Mouse (Mus musculus) ES-Bruce4 (cell line): ENCODE results near the gene Gm7271. TPM values are rescaled to one million over a fixed set of nuclear protein-coding genes. Genes with fewer than 3 reads are reported as not detected.

Experiments
- H3K27ac ChIP-seq: 2 replicates; pipeline ENCODE4 v1.5.1; 2012; ENCODE audit warnings: low read length, inconsistent platforms; ENCODE audit not compliant: insufficient read depth
- H3K27me3 ChIP-seq: 2 replicates; pipeline ENCODE4 v1.6.1; 2012; ENCODE audit warnings: mild to moderate bottlenecking, low read length, inconsistent platforms; ENCODE audit not compliant: control insufficient read depth, poor library complexity, insufficient read depth, severe bottlenecking
- H3K36me3 ChIP-seq: 2 replicates; pipeline ENCODE4 v1.6.1; 2012; ENCODE audit warnings: inconsistent platforms, mild to moderate bottlenecking, low read length, moderate library complexity; ENCODE audit not compliant: control insufficient read depth, poor library complexity, insufficient read depth, severe bottlenecking
- H3K4me1 ChIP-seq: one replicate; pipeline ENCODE4 v1.8.1; 2011; ENCODE audit warnings: low read length; ENCODE audit not compliant: control insufficient read depth, insufficient read depth
- H3K4me3 ChIP-seq: 2 replicates; pipeline ENCODE4 v1.5.1; 2011; ENCODE audit warnings: low read depth, mild to moderate bottlenecking, low read length
- H3K9ac ChIP-seq: 2 replicates; pipeline ENCODE4 v1.6.1; 2012; ENCODE audit warnings: low read depth, mild to moderate bottlenecking, inconsistent platforms; ENCODE audit not compliant: poor library complexity, severe bottlenecking
- H3K9me3 ChIP-seq: replicated peaks from 2 replicates; pipeline ENCODE4 v1.6.1; 2012; ENCODE audit warnings: mild to moderate bottlenecking, low read length, inconsistent platforms; ENCODE audit not compliant: control insufficient read depth, poor library complexity, insufficient read depth, severe bottlenecking
- CTCF ChIP-seq: IDR thresholded peaks from one replicate; pipeline ENCODE4 v1.8.1; 2011; ENCODE audit warnings: low read depth, low read length
- EP300 ChIP-seq: IDR thresholded peaks from 2 replicates; pipeline ENCODE4 v1.6.1; 2011; ENCODE audit warnings: low read depth, low read length; ENCODE audit not compliant: insufficient read depth
- POLR2A ChIP-seq: IDR thresholded peaks from one replicate; pipeline ENCODE4 v1.8.1; 2011; ENCODE audit warnings: low read length; ENCODE audit not compliant: insufficient read depth
- polyA plus RNA-seq: library from polyadenylated mRNA; stranded (reverse); fragments of >200 nt; gene quantifications from 2 replicates; pipeline ENCODE4 v1.2.4, GENCODE M21; 2011; ENCODE audit warnings: low read depth; ENCODE audit not compliant: missing spikeins, insufficient read depth, insufficient read length

Gene Gm7271
- polyA plus RNA-seq = not detected in 2 replicates

DNA sequence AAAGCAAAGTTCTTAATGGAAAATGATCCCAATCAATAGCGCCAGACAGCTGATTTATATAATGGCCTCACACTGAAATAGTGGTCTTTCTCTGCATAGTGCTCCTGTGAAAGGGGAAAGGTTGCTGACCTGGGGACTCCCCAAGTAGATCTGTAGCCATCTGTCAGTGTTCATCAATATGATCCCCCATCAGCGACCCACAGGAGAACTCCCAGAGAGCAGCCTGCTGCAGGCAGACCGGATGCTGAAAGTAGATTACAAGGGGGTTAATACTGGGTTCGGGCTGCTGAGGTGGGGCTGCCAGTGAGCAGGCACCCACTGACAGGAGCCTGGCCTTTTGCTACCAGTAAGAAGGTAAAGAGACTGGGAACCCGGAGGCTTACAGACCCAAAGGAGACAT lies at the start of gene Gm7271:
TSS of gene Gm7271 (plus strand) at position 230 of the 400 bp plus-strand sequence.
- Histone ChIP-seq H3K27ac (no peak within 1 kb of the TSS), H3K4me1 (no peaks in the 10 kb centered on the region), H3K27me3 (no peaks in the 10 kb centered on the region), H3K9ac (no peak within 1 kb of the TSS), H3K4me3 (no peak within 1 kb of the TSS), H3K9me3 (no peaks in the 10 kb centered on the region), H3K36me3 (no peaks in the 10 kb centered on the region)
- TF ChIP-seq POLR2A (no peak), CTCF (no peak), EP300 (no peak)

- no peak for TF ChIP-seq EP300
- no peak for TF ChIP-seq POLR2A
- TF ChIP-seq CTCF = no peak
- no peak overlapping the region for H3K4me3 ChIP-seq
- no peaks in the 10 kb centered on the region for H3K36me3 ChIP-seq
- H3K27ac ChIP-seq = no peak overlapping the region
- H3K4me1 ChIP-seq = no peaks in the 10 kb centered on the region
- H3K9ac ChIP-seq = no peak overlapping the region
- no peaks in the 10 kb centered on the region for H3K9me3 ChIP-seq
- H3K27me3 ChIP-seq = no peaks in the 10 kb centered on the region
Measured at GRCm38 (mm10) chr5:76437100-76437499, 46.7 kb upstream of the Gm7271 start.

GRCm38 (mm10) chr5:76437696-76438095 lies 46.1 kb upstream of the Gm7271 start:
- Histone ChIP-seq H3K4me1 (no peaks in the 10 kb centered on the region), H3K27ac (no peak overlapping the region), H3K9me3 (no peaks in the 10 kb centered on the region), H3K36me3 (no peaks in the 10 kb centered on the region), H3K4me3 (no peak overlapping the region), H3K9ac (no peak overlapping the region), H3K27me3 (no peaks in the 10 kb centered on the region)
- TF ChIP-seq CTCF (no peak), EP300 (no peak), POLR2A (no peak)

GRCm38 (mm10) chr5:76441431-76441830 lies 42.4 kb upstream of the Gm7271 start:
- Histone ChIP-seq H3K36me3 (no peaks in the 10 kb centered on the region), H3K9me3 (no peaks in the 10 kb centered on the region), H3K4me1 (no peaks in the 10 kb centered on the region), H3K27ac (no peak overlapping the region), H3K27me3 (no peaks in the 10 kb centered on the region), H3K9ac (no peak overlapping the region), H3K4me3 (no peak overlapping the region)
- TF ChIP-seq CTCF = no peak
- TF ChIP-seq POLR2A = no peak
- TF ChIP-seq EP300 = no peak

DNA sequence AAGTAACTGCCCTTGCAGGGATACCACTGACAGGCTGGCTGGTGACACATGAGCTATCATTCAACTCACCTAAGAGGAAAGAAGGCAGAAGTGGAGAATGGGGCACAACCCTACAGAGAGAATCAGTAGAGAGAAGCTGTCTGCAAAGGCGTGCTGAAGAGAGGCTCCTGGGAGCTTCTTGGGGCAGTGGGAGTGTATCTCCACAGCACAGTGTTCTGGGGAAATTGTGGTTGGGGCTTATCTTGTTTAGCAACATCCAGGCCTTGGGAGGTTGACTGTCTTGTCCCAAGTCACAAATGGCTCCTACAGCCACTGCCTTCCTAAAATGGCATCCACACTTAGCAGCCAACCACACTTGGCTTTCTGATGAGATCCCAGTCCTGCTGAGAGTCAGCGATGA lies 8.9 kb upstream of the Gm7271 start:
- no peaks in the 10 kb centered on the region for H3K36me3 ChIP-seq
- H3K9me3 ChIP-seq = no peaks in the 10 kb centered on the region
- no peak overlapping the region for H3K27ac ChIP-seq
- no peaks in the 10 kb centered on the region for H3K27me3 ChIP-seq
- no peaks in the 10 kb centered on the region for H3K4me1 ChIP-seq
- no peak overlapping the region for H3K9ac ChIP-seq
- TF ChIP-seq POLR2A (no peak), EP300 (no peak), CTCF (no peak)
- no peak overlapping the region for H3K4me3 ChIP-seq

DNA sequence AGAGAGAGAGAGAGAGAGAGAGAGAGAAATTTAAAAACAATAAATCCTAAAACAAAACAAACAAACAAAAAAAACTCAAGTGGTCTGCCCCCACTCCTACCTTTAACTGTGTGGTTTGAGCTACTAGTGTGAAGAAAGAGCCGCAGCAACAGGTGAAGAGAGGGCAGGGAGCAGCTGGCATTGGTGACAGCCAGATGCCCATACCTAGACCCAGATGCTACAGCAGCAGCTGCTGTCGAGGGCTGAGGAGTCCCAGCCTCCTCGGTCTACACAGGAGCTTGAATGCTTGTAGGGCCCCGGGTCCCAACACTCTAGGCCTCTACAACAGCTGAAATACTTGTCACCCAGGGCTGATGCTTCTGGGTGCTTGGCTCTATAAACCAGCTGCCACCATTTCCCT lies 7.0 kb upstream of the Gm7271 start:
- no peak for TF ChIP-seq EP300
- no peak for TF ChIP-seq POLR2A
- no peak for TF ChIP-seq CTCF
- Histone ChIP-seq H3K9me3 (no peaks in the 10 kb centered on the region), H3K9ac (no peak overlapping the region), H3K27ac (no peak overlapping the region), H3K4me3 (no peak overlapping the region), H3K27me3 (no peaks in the 10 kb centered on the region), H3K4me1 (no peaks in the 10 kb centered on the region), H3K36me3 (no peaks in the 10 kb centered on the region)
